Comparison of ENCODE assay signal across 9 mouse cellular contexts in genomic region chr9:106306662-106307351, GRCm38 (mm10). TPM values are rescaled to one million over a fixed set of nuclear protein-coding genes. Genes with fewer than 3 reads are reported as not detected.
A peak's percentile ranks its signal among the peaks of the same experiment; 100 is the strongest.
DNase-seq lines count a peak whose midpoint lies in the region; ATAC-seq and TF ChIP-seq lines count a peak whose summit lies in the region.
"Had no signal": no experiment of that assay in that cellular context is flagged by ENCODE, and none has a peak within 500 bp of the region (broad histone marks: within the 10 kb centered on the region; RNA-seq: fewer than 3 reads in every experiment).

No protein-coding gene starts in this region.

- H3K27ac ChIP-seq in bone marrow, adult 2 months (ENCODE audit: control insufficient read depth, insufficient read depth, low read depth, low read length, poor library complexity), result no peak overlapping the region
- H3K27ac ChIP-seq in embryonic fibroblast, embryonic 13.5 days (ENCODE audit: insufficient read depth, low read length), result no peak overlapping the region
- no peak overlapping the region for H3K27ac ChIP-seq in heart, postnatal 0 days (ENCODE audit: low read depth)
- no peak overlapping the region for H3K27ac ChIP-seq in liver, postnatal 0 days (ENCODE audit: low read depth)
- H3K27ac ChIP-seq in neural tube, embryonic 14.5 days (ENCODE audit: low read depth, low read length), result no peak overlapping the region
- no peak overlapping the region for H3K27ac ChIP-seq in thymus, adult 2 months (ENCODE audit: control insufficient read depth, insufficient read depth, low read length)
- H3K27ac ChIP-seq: embryonic facial prominence, embryonic 13.5 days had no signal

- TF ChIP-seq EP300 in heart, postnatal 0 days (IDR thresholded peaks at IDR 0.05; ENCODE audit: low read depth), result no peak
- no peak for TF ChIP-seq EP300 in liver, postnatal 0 days (IDR thresholded peaks at IDR 0.05; ENCODE audit: low read depth)

- ATAC-seq in CD4-positive, CD25-positive, alpha-beta regulatory T cell, adult 4 months, result peak; percentile 71
- peak; percentile 34; the same call in 1 of the 2 replicates for ATAC-seq in heart, postnatal 0 days (ENCODE audit: insufficient read depth, low read depth)
- peak; percentile 55; the same call in 1 of the 2 replicates for ATAC-seq in liver, postnatal 0 days
- ATAC-seq in neural tube, embryonic 14.5 days (ENCODE audit: low read depth), result peak; percentile 65; the same call in 1 of the 2 replicates

- no peaks in the 10 kb centered on the region for H3K9me3 ChIP-seq in heart, postnatal 0 days (replicated peaks; ENCODE audit: control insufficient read depth, low read length)
- no peaks in the 10 kb centered on the region for H3K9me3 ChIP-seq in liver, postnatal 0 days (ENCODE audit: low read length)
- H3K9me3 ChIP-seq in neural tube, embryonic 14.5 days (ENCODE audit: control insufficient read depth, low read length), result no peaks in the 10 kb centered on the region
- H3K9me3 ChIP-seq: embryonic facial prominence, embryonic 13.5 days had no signal

- H3K36me3 ChIP-seq in heart, postnatal 0 days (replicated peaks; ENCODE audit: control insufficient read depth, insufficient read depth, low read length), result peaks cover 3% of the 10 kb centered on the region; the same call in 1 of the 2 replicates
- no peaks in the 10 kb centered on the region; the same call in none of the 2 replicates for H3K36me3 ChIP-seq in liver, postnatal 0 days (replicated peaks; ENCODE audit: insufficient read depth, low read length)
- H3K36me3 ChIP-seq in neural tube, embryonic 14.5 days (ENCODE audit: control insufficient read depth, insufficient read depth, low read length), result no peaks in the 10 kb centered on the region
- no peaks in the 10 kb centered on the region for H3K36me3 ChIP-seq in thymus, adult 2 months (ENCODE audit: control insufficient read depth, insufficient read depth, low read length)

- WGBS in bone marrow, adult 2 months, result 43% methylated on average over 8 of the region's 8 CpGs
- 45% methylated on average over 8 of the region's 8 CpGs for WGBS in heart, postnatal 0 days
- 45% methylated on average over 8 of the region's 8 CpGs for WGBS in liver, postnatal 0 days (ENCODE audit: insufficient replicate concordance)
- WGBS in neural tube, embryonic 14.5 days, result 51% methylated on average over 8 of the region's 8 CpGs
- 57% methylated on average over 8 of the region's 8 CpGs for WGBS in thymus, adult 2 months

- DNase-seq in heart, postnatal 0 days (ENCODE audit: low spot score), result peak; percentile 63
- peak; percentile 77 to 81 for DNase-seq in kidney, postnatal 25 days
- peak; percentile 78 for DNase-seq in liver, postnatal 0 days
- DNase-seq in thymus, adult 2 months, result peak; percentile 69

- H3K4me1 ChIP-seq in bone marrow, adult 2 months (ENCODE audit: control insufficient read depth, insufficient read depth, low read length), result peaks cover 8% of the 10 kb centered on the region
- H3K4me1 ChIP-seq in embryonic fibroblast, embryonic 13.5 days (ENCODE audit: control insufficient read depth, insufficient read depth, low read length), result no peaks in the 10 kb centered on the region
- peaks cover 20% of the 10 kb centered on the region for H3K4me1 ChIP-seq in heart, postnatal 0 days (ENCODE audit: control insufficient read depth, insufficient read depth)
- H3K4me1 ChIP-seq in liver, postnatal 0 days (ENCODE audit: insufficient read depth), result peaks cover 18% of the 10 kb centered on the region
- H3K4me1 ChIP-seq in neural tube, embryonic 14.5 days (ENCODE audit: control insufficient read depth, insufficient read depth, low read length), result no peaks in the 10 kb centered on the region
- no peaks in the 10 kb centered on the region for H3K4me1 ChIP-seq in thymus, adult 2 months (replicated peaks; ENCODE audit: control insufficient read depth, insufficient read depth, low read length)

- H3K27me3 ChIP-seq in heart, postnatal 0 days (ENCODE audit: control insufficient read depth, insufficient read depth, low read length), result no peaks in the 10 kb centered on the region
- H3K27me3 ChIP-seq in liver, postnatal 0 days (ENCODE audit: insufficient read depth, low read length), result no peaks in the 10 kb centered on the region
- no peaks in the 10 kb centered on the region for H3K27me3 ChIP-seq in neural tube, embryonic 14.5 days (ENCODE audit: control insufficient read depth, insufficient read depth, low read length)
- no peaks in the 10 kb centered on the region for H3K27me3 ChIP-seq in thymus, adult 2 months (ENCODE audit: control insufficient read depth, insufficient read depth, low read length)
- H3K27me3 ChIP-seq: embryonic facial prominence, embryonic 13.5 days had no signal

- H3K4me2 ChIP-seq in heart, postnatal 0 days (ENCODE audit: low read depth, low read length), result no peak overlapping the region
- H3K4me2 ChIP-seq in liver, postnatal 0 days (ENCODE audit: low read depth, low read length), result no peak overlapping the region
- no peak overlapping the region for H3K4me2 ChIP-seq in neural tube, embryonic 14.5 days (ENCODE audit: low read depth, low read length)
- H3K4me2 ChIP-seq: embryonic facial prominence, embryonic 13.5 days had no signal

- H3K4me3 ChIP-seq in bone marrow, adult 2 months (replicated peaks; ENCODE audit: control insufficient read depth, low read depth, low read length), result no peak overlapping the region
- no peak overlapping the region for H3K4me3 ChIP-seq in embryonic fibroblast, embryonic 13.5 days (ENCODE audit: insufficient read depth, low read length)
- no peak overlapping the region for H3K4me3 ChIP-seq in heart, postnatal 0 days (ENCODE audit: low read depth, low read length)
- no peak overlapping the region for H3K4me3 ChIP-seq in liver, postnatal 0 days (ENCODE audit: low read depth, low read length)
- no peak overlapping the region for H3K4me3 ChIP-seq in neural tube, embryonic 14.5 days (ENCODE audit: low read depth, low read length)
- H3K4me3 ChIP-seq in thymus, adult 2 months (ENCODE audit: control insufficient read depth, insufficient read depth, low read length), result no peak overlapping the region
- H3K4me3 ChIP-seq: embryonic facial prominence, embryonic 13.5 days had no signal

- TF ChIP-seq POLR2A in bone marrow, adult 2 months (IDR thresholded peaks at IDR 0.05; ENCODE audit: borderline replicate concordance, control insufficient read depth, low read depth, low read length), result no peak
- TF ChIP-seq POLR2A in embryonic fibroblast, embryonic 13.5 days (IDR thresholded peaks at IDR 0.05; ENCODE audit: low read depth, low read length), result no peak
- TF ChIP-seq POLR2A in thymus, adult 2 months (IDR thresholded peaks at IDR 0.05; ENCODE audit: control insufficient read depth, extremely low read depth, insufficient read depth, low read length, poor library complexity), result no peak

- H3K9ac ChIP-seq in heart, postnatal 0 days (replicated peaks; ENCODE audit: low read depth, low read length), result no peak overlapping the region
- H3K9ac ChIP-seq in liver, postnatal 0 days (replicated peaks), result no peak overlapping the region
- H3K9ac ChIP-seq in neural tube, embryonic 14.5 days (replicated peaks; ENCODE audit: low read depth, low read length), result no peak overlapping the region
- H3K9ac ChIP-seq: embryonic facial prominence, embryonic 13.5 days had no signal

- TF ChIP-seq CTCF in bone marrow, adult 2 months (IDR thresholded peaks at IDR 0.05; ENCODE audit: control insufficient read depth, insufficient read depth, low read length), result peak; percentile 85
- peak; percentile 66 for TF ChIP-seq CTCF in embryonic fibroblast, embryonic 13.5 days (IDR thresholded peaks at IDR 0.05; ENCODE audit: borderline replicate concordance, insufficient read depth, low read length)
- TF ChIP-seq CTCF in heart, postnatal 0 days (IDR thresholded peaks at IDR 0.05; ENCODE audit: low read depth), result peak; percentile 84
- TF ChIP-seq CTCF in liver, postnatal 0 days (IDR thresholded peaks at IDR 0.05; ENCODE audit: low read depth), result peak; percentile 96
- TF ChIP-seq CTCF in thymus, adult 2 months (IDR thresholded peaks at IDR 0.05; ENCODE audit: borderline replicate concordance, control insufficient read depth, extremely low read depth, insufficient read depth, low read length, poor library complexity), result peak; percentile 90

RNA-seq across cellular contexts. Expression of gene Poc1a, which starts 25.9 kb away (rescaled TPM):
- polyA plus RNA-seq in CD4-positive, CD25-positive, alpha-beta regulatory T cell, adult 4 months (2017; shearing (Covaris generic)), result 1 to 10 TPM; 2.3 to 8.0 TPM
- polyA plus RNA-seq in bone marrow, adult 2 months (2011; ENCODE audit: insufficient read depth, insufficient read length, low replicate concordance, missing spikeins), result 45.1 and 46.9 TPM in 2 replicates
- 9.4 and 12.0 TPM in 2 replicates for polyA plus RNA-seq in embryonic fibroblast, embryonic 13.5 days (2011; ENCODE audit: insufficient read length, low read depth, missing spikeins)
- 12.3 and 38.0 TPM in 2 replicates for total RNA-seq in heart, postnatal 0 days (2014; rRNA removed; ENCODE audit: low replicate concordance)
- 13.6 and 13.8 TPM in 2 replicates for polyA plus RNA-seq in heart, postnatal 0 days (2015; fragmentation: Nextera tagmentation; extraction: Ambion mirVana)
- 13.0 and 14.5 TPM in 2 replicates for polyA plus RNA-seq in liver, postnatal 0 days (2015; fragmentation: Nextera tagmentation; extraction: Ambion mirVana)
- polyA plus RNA-seq in neural tube, embryonic 14.5 days (2014; fragmentation: Nextera tagmentation; extraction: Ambion mirVana), result 4.5 and 5.8 TPM in 2 replicates
- polyA plus RNA-seq in thymus, adult 2 months (2012; rRNA removed), result 30.2 and 42.2 TPM in 2 replicates

RNA-seq across cellular contexts. Expression of gene Alas1, which starts 58.4 kb away (rescaled TPM):
- polyA plus RNA-seq in CD4-positive, CD25-positive, alpha-beta regulatory T cell, adult 4 months (2017; shearing (Covaris generic)), result 10 to 100 TPM; 43.4 to 74.4 TPM
- 22.5 and 59.7 TPM in 2 replicates for polyA plus RNA-seq in bone marrow, adult 2 months (2011; ENCODE audit: insufficient read depth, insufficient read length, low replicate concordance, missing spikeins)
- polyA plus RNA-seq in embryonic fibroblast, embryonic 13.5 days (2011; ENCODE audit: insufficient read length, low read depth, missing spikeins), result 54.2 and 54.7 TPM in 2 replicates
- total RNA-seq in heart, postnatal 0 days (2014; rRNA removed; ENCODE audit: low replicate concordance), result 309 and 334 TPM in 2 replicates
- polyA plus RNA-seq in heart, postnatal 0 days (2015; fragmentation: Nextera tagmentation; extraction: Ambion mirVana), result 385 and 421 TPM in 2 replicates
- 131 and 146 TPM in 2 replicates for polyA plus RNA-seq in liver, postnatal 0 days (2015; fragmentation: Nextera tagmentation; extraction: Ambion mirVana)
- polyA plus RNA-seq in neural tube, embryonic 14.5 days (2014; fragmentation: Nextera tagmentation; extraction: Ambion mirVana), result 99.7 and 104 TPM in 2 replicates
- polyA plus RNA-seq in thymus, adult 2 months (2012; rRNA removed), result 87.5 and 94.8 TPM in 2 replicates
